Mouse (Mus musculus) CH12.LX (cell line): ENCODE measurements around the gene Fam198b. TPM values are rescaled to one million over a fixed set of nuclear protein-coding genes. Genes with fewer than 3 reads are reported as not detected.

Experiments
- DNase-seq: peaks from one replicate; pipeline ENCODE4 v3.0.0-alpha.2; 2013; ENCODE audit errors: extremely low read depth
- H3K27ac ChIP-seq: 2 replicates; pipeline ENCODE4 v1.5.1; 2012; ENCODE audit warnings: low read depth, mild to moderate bottlenecking, control low read depth, moderate library complexity; ENCODE audit not compliant: insufficient read depth
- H3K27me3 ChIP-seq: replicated peaks from 2 replicates; pipeline ENCODE3; 2012; ENCODE audit warnings: inconsistent platforms
- H3K36me3 ChIP-seq, 2 experiments: replicated peaks in 1 of 2; 2 replicates each; pipeline versions ENCODE3 to v1.6.1; 2012; ENCODE audit warnings: inconsistent platforms in 1 of 2, low read length in 1 of 2, mild to moderate bottlenecking in 1 of 2, mixed read lengths in 1 of 2, moderate library complexity in 1 of 2; ENCODE audit not compliant: control insufficient read depth in 1 of 2, insufficient read depth in 1 of 2
- H3K4me1 ChIP-seq, 2 experiments: 2 replicates each; pipeline ENCODE4 v1.6.1; 2012; ENCODE audit warnings: inconsistent platforms in 1 of 2, moderate library complexity in 1 of 2; ENCODE audit not compliant: insufficient read depth in 2 of 2, control insufficient read depth in 1 of 2
- H3K4me2 ChIP-seq: 2 replicates; pipeline ENCODE4 v1.6.1; 2012; ENCODE audit warnings: low read depth, mild to moderate bottlenecking, control low read depth; ENCODE audit not compliant: poor library complexity, insufficient read depth, severe bottlenecking
- H3K4me3 ChIP-seq, 3 experiments: fragments of 150-350 bp in 1 of 3; sonication (generic) in 1 of 3; replicated peaks in 1 of 3; 2 replicates each; pipeline versions ENCODE3 to v1.5.1; 2011 to 2012; ENCODE audit warnings: low read depth in 2 of 3, low read length in 2 of 3, mild to moderate bottlenecking in 2 of 3, moderate library complexity in 2 of 3, control low read depth in 1 of 3, improper control_type of control experiment in 1 of 3, inconsistent platforms in 1 of 3, mixed read lengths in 1 of 3; ENCODE audit not compliant: poor library complexity in 1 of 3
- H3K79me2 ChIP-seq: replicated peaks from 2 replicates; pipeline ENCODE4 v1.6.1; 2012; ENCODE audit warnings: mild to moderate bottlenecking, moderate library complexity; ENCODE audit not compliant: control insufficient read depth, poor library complexity, insufficient read depth, severe bottlenecking; ENCODE audit errors: extremely low read depth
- H3K9ac ChIP-seq: 2 replicates; pipeline ENCODE4 v1.6.1; 2012; ENCODE audit warnings: low read depth, mild to moderate bottlenecking, control low read depth, moderate library complexity; ENCODE audit not compliant: insufficient read depth
- H3K9me3 ChIP-seq: replicated peaks from 2 replicates; pipeline ENCODE3; 2012; ENCODE audit warnings: low read length, inconsistent platforms, mixed read lengths
- BHLHE40 ChIP-seq: IDR thresholded peaks from 2 replicates; pipeline ENCODE4 v1.6.1; 2011; ENCODE audit warnings: mild to moderate bottlenecking, low read depth, low read length, improper control_type of control experiment
- CHD2 ChIP-seq: IDR thresholded peaks from 2 replicates; pipeline ENCODE4 v1.6.1; 2011; ENCODE audit warnings: low read length, improper control_type of control experiment
- E2F4 ChIP-seq: IDR thresholded peaks from 2 replicates; pipeline ENCODE4 v1.6.1; 2011; ENCODE audit warnings: low read depth, low read length, improper control_type of control experiment; ENCODE audit not compliant: insufficient replicate concordance
- ELF1 ChIP-seq: IDR thresholded peaks from 2 replicates; pipeline ENCODE4 v1.6.1; 2014; ENCODE audit warnings: low read depth, mild to moderate bottlenecking, inconsistent platforms, low read length, improper control_type of control experiment
- EP300 ChIP-seq: IDR thresholded peaks from 2 replicates; pipeline ENCODE4 v1.6.1; 2011; ENCODE audit warnings: low read length, improper control_type of control experiment
- ETS1 ChIP-seq: conservative IDR thresholded peaks from 2 replicates; pipeline ENCODE4 v1.6.1; 2012; ENCODE audit warnings: low read depth, mild to moderate bottlenecking, inconsistent platforms, low read length, improper control_type of control experiment, moderate library complexity
- GABPA ChIP-seq: IDR thresholded peaks from 2 replicates; pipeline ENCODE4 v1.6.1; 2012; ENCODE audit warnings: low read depth, low read length, improper control_type of control experiment, inconsistent platforms; ENCODE audit not compliant: insufficient replicate concordance
- HCFC1 ChIP-seq: IDR thresholded peaks from 2 replicates; pipeline ENCODE4 v1.6.1; 2012; ENCODE audit warnings: low read depth, mild to moderate bottlenecking, inconsistent platforms, low read length, improper control_type of control experiment
- IRF4 ChIP-seq: IDR thresholded peaks from 2 replicates; pipeline ENCODE4 v1.6.1; 2014; ENCODE audit warnings: low read depth, mild to moderate bottlenecking, inconsistent platforms, low read length, improper control_type of control experiment
- JUN ChIP-seq: IDR thresholded peaks from 2 replicates; pipeline ENCODE4 v1.6.1; 2011; ENCODE audit warnings: low read depth, mild to moderate bottlenecking, low read length, improper control_type of control experiment, moderate library complexity; ENCODE audit not compliant: insufficient read depth
- KAT2A ChIP-seq: IDR thresholded peaks from 2 replicates; pipeline ENCODE4 v1.6.1; 2012; ENCODE audit warnings: low read length, improper control_type of control experiment, inconsistent platforms; ENCODE audit not compliant: insufficient replicate concordance
- MAFK ChIP-seq: IDR thresholded peaks from 2 replicates; pipeline ENCODE4 v1.6.1; 2011; ENCODE audit warnings: low read length, improper control_type of control experiment; ENCODE audit not compliant: insufficient replicate concordance
- MAX ChIP-seq: IDR thresholded peaks from 2 replicates; pipeline ENCODE4 v1.6.1; 2011; ENCODE audit warnings: low read length, improper control_type of control experiment
- MEF2A ChIP-seq: IDR thresholded peaks from 2 replicates; pipeline ENCODE4 v1.6.1; 2014; ENCODE audit warnings: low read depth, mild to moderate bottlenecking, inconsistent platforms, low read length, improper control_type of control experiment, borderline replicate concordance
- MXI1 ChIP-seq: IDR thresholded peaks from 2 replicates; pipeline ENCODE4 v1.6.1; 2011; ENCODE audit warnings: mild to moderate bottlenecking, low read depth, low read length, improper control_type of control experiment
- MYC ChIP-seq: IDR thresholded peaks from 2 replicates; pipeline ENCODE4 v1.6.1; 2011; ENCODE audit warnings: low read depth, mild to moderate bottlenecking, improper control_type of control experiment, low read length
- NELFE ChIP-seq: IDR thresholded peaks from 2 replicates; pipeline ENCODE4 v1.6.1; 2011; ENCODE audit warnings: low read depth, low read length, improper control_type of control experiment
- NRF1 ChIP-seq: IDR thresholded peaks from 2 replicates; pipeline ENCODE4 v1.6.1; 2014; ENCODE audit warnings: low read depth, mild to moderate bottlenecking, inconsistent platforms, low read length, improper control_type of control experiment, moderate library complexity
- PAX5 ChIP-seq: IDR thresholded peaks from 2 replicates; pipeline ENCODE4 v1.6.1; 2012; ENCODE audit warnings: low read length, inconsistent platforms, mixed read lengths
- RCOR1 ChIP-seq: conservative IDR thresholded peaks from 2 replicates; pipeline ENCODE4 v1.6.1; 2012; ENCODE audit warnings: low read depth, mild to moderate bottlenecking, inconsistent platforms, low read length, improper control_type of control experiment
- SMC3 ChIP-seq: IDR thresholded peaks from 2 replicates; pipeline ENCODE4 v1.6.1; 2011; ENCODE audit warnings: low read depth, low read length, improper control_type of control experiment
- TBP ChIP-seq: conservative IDR thresholded peaks from 2 replicates; pipeline ENCODE4 v1.6.1; 2011; ENCODE audit warnings: low read depth, low read length, improper control_type of control experiment
- TCF12 ChIP-seq: IDR thresholded peaks from 2 replicates; pipeline ENCODE4 v1.6.1; 2014; ENCODE audit warnings: low read depth, mild to moderate bottlenecking, inconsistent platforms, low read length, improper control_type of control experiment
- USF1 ChIP-seq: IDR thresholded peaks from 2 replicates; pipeline ENCODE4 v1.6.1; 2014; ENCODE audit warnings: low read depth, mild to moderate bottlenecking, inconsistent platforms, low read length, improper control_type of control experiment
- ZMIZ1 ChIP-seq: IDR thresholded peaks from 2 replicates; pipeline ENCODE4 v1.6.1; 2012; ENCODE audit warnings: low read depth, mild to moderate bottlenecking, inconsistent platforms, low read length, improper control_type of control experiment
- ZNF384 ChIP-seq: IDR thresholded peaks from 2 replicates; pipeline ENCODE4 v1.6.1; 2012; ENCODE audit warnings: low read depth, low read length, improper control_type of control experiment, inconsistent platforms
- dilution Hi-C: fragments of 300-500 bp; cut with MboI; formaldehyde crosslinking; loops from 2 replicates; pipeline ENCODE4 v1.14.3; 2020; ENCODE audit warnings: low sequenced_read_pairs; ENCODE audit not compliant: extremely low pct_unique_long_range_greater_than_20kb, extremely low pct_ligation_motif_present
- in situ Hi-C: fragments of 300-500 bp; cut with MboI; formaldehyde crosslinking; loops from 3 replicates; pipeline ENCODE4 v1.14.3; 2019; ENCODE audit warnings: low sequenced_read_pairs, low pct_ligation_motif_present, low pct_unique_long_range_greater_than_20kb, mixed read lengths
- polyA plus RNA-seq: library from polyadenylated mRNA; unstranded; fragments of >175 nt; gene quantifications from 2 replicates; pipeline ENCODE4 v1.2.1, GENCODE M21; 2012; ENCODE audit warnings: low read depth; ENCODE audit not compliant: insufficient read length
- total RNA-seq, 2 experiments: library from RNA; depleted of rRNA; stranded (reverse); fragments of 300-350 nt in 1 of 2; fragments of >200 nt in 1 of 2; gene quantifications; 2 replicates each; pipeline ENCODE4 v1.2.3; 2012 to 2014

Fam198b gene
- total and polyA plus RNA-seq, 3 experiments = 1.2 to 8.5 (median 4.0) TPM

GRCm38 (mm10) chr3:79900502-79900901 is 16.2 kb downstream of the Fam198b start:
- in situ Hi-C loops (no loop called here), dilution Hi-C loops (no loop called here)
- DNase-seq = no peak
- peaks cover 0 to 21% of the 10 kb centered on the region in 2 experiments for H3K36me3 ChIP-seq
- H3K79me2 ChIP-seq = no peaks in the 10 kb centered on the region
- H3K27me3 ChIP-seq = no peaks in the 10 kb centered on the region
- peaks cover 0 to 8% of the 10 kb centered on the region in 2 experiments; a peak in 2 of 4 replicates for H3K4me1 ChIP-seq
- H3K27ac ChIP-seq = no peak overlapping the region
- no peak overlapping the region for H3K4me3 ChIP-seq
- H3K9me3 ChIP-seq = no peaks in the 10 kb centered on the region
- no peak overlapping the region for H3K4me2 ChIP-seq
- TF ChIP-seq E2F4 = no peak
- TF ChIP-seq MYC = no peak
- no peak for TF ChIP-seq NRF1
- no peak for TF ChIP-seq ELF1
- no peak for TF ChIP-seq ZMIZ1
- no peak for TF ChIP-seq RCOR1
- TF ChIP-seq NELFE = no peak
- TF ChIP-seq TCF12 = no peak
- no peak for TF ChIP-seq ZNF384
- TF ChIP-seq MEF2A = no peak
- no peak for TF ChIP-seq MXI1
- no peak for TF ChIP-seq MAFK
- TF ChIP-seq KAT2A = no peak
- TF ChIP-seq USF1 = no peak
- no peak for TF ChIP-seq JUN
- TF ChIP-seq PAX5 = no peak
- no peak for TF ChIP-seq MAX
- TF ChIP-seq BHLHE40 = no peak
- no peak for TF ChIP-seq IRF4
- H3K9ac ChIP-seq = no peak overlapping the region

DNA sequence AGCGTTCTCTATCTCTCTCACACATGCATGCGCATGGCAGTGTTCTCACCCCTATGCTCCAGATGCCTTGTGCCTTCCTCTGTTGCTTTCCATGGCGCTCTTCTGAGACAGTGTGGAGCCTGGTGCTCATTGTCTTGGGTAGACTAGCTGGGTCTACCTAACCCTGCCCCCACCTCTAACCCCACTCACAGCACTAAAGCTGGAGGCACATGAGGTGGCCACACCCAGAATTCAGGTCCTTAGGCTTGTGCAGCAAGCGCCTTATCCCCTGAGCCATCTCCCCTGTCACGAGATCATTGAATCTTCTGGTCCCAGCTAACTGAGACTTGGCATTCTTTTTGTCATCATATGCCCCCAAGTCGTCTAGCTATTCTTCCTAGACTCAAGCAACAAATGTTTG is 17.0 kb downstream of the Fam198b start:
- TF ChIP-seq MEF2A = no peak
- no peak for TF ChIP-seq TBP
- TF ChIP-seq GABPA = no peak
- no peak for TF ChIP-seq EP300
- no peak for TF ChIP-seq MAFK
- no peak for TF ChIP-seq ELF1
- no peak for TF ChIP-seq MXI1
- no peak for TF ChIP-seq SMC3
- no peak for TF ChIP-seq RCOR1
- TF ChIP-seq HCFC1 = no peak
- TF ChIP-seq PAX5 = no peak
- TF ChIP-seq USF1 = no peak
- TF ChIP-seq KAT2A = no peak
- TF ChIP-seq ETS1 = no peak
- no peak for TF ChIP-seq IRF4
- TF ChIP-seq CHD2 = no peak
- no peak for TF ChIP-seq BHLHE40
- no peak for TF ChIP-seq ZNF384
- no peak for TF ChIP-seq ZMIZ1
- dilution Hi-C loops (no loop called here), in situ Hi-C loops (no loop called here)
- peaks cover 0 to 21% of the 10 kb centered on the region in 2 experiments for H3K36me3 ChIP-seq
- peaks cover 0 to 8% of the 10 kb centered on the region in 2 experiments; a peak in 2 of 4 replicates for H3K4me1 ChIP-seq
- no peak overlapping the region for H3K4me3 ChIP-seq
- H3K4me2 ChIP-seq = no peak overlapping the region
- DNase-seq = no peak
- H3K9ac ChIP-seq = no peak overlapping the region
- H3K27ac ChIP-seq = no peak overlapping the region
- no peaks in the 10 kb centered on the region for H3K27me3 ChIP-seq
- H3K79me2 ChIP-seq = no peaks in the 10 kb centered on the region
- H3K9me3 ChIP-seq = no peaks in the 10 kb centered on the region
